27 mouse cellular contexts compared by ENCODE assay signal in the genomic region with DNA sequence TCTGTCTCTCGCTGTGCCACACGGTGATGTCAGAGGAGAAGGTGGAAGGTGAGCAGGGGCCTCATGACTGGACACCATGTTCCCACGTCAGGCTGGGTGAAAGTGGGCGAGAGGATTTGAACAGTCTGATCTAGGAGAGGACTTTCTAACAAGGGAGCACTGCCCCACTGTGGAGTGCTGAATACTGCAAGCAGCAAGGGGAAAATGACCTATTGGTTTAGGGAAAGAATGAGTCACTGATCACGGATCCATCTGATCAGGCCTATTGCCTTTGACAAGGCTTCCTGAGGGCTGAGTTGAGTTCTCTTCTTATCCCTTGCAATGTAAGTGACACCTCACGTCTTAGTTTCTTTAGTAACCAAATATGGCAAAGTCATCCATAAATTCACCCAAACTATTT. TPM values are rescaled to one million over a fixed set of nuclear protein-coding genes. Genes with fewer than 3 reads are reported as not detected.
DNase-seq lines count a peak whose midpoint lies in the region; ATAC-seq and TF ChIP-seq lines count a peak whose summit lies in the region.
"Had no signal": no experiment of that assay in that cellular context is flagged by ENCODE, and none has a peak within 500 bp of the region (broad histone marks: within the 10 kb centered on the region; RNA-seq: fewer than 3 reads in every experiment).

No protein-coding gene starts in this region.

- no peaks in the 10 kb centered on the region for H3K27me3 ChIP-seq in intestine, postnatal 0 days (replicated peaks; ENCODE audit: control insufficient read depth, insufficient read depth, low read length)
- H3K27me3 ChIP-seq in intestine, embryonic 16.5 days (replicated peaks; ENCODE audit: control insufficient read depth, insufficient read depth, low read length), result no peaks in the 10 kb centered on the region
- no peaks in the 10 kb centered on the region for H3K27me3 ChIP-seq in stomach, postnatal 0 days (ENCODE audit: control insufficient read depth, insufficient read depth, low read length)
- H3K27me3 ChIP-seq: forebrain, embryonic 13.5 days; heart, embryonic 15.5 days; hindbrain, embryonic 13.5 days had no signal

- no peak for DNase-seq in layer of hippocampus, adult 2 months (ENCODE audit: low spot score in 2 of 2)
- DNase-seq in layer of hippocampus, adult 18-20 months (ENCODE audit: low spot score in 2 of 2), result no peak
- DNase-seq in 416B (ENCODE audit: low read depth), result peak; percentile 13
- DNase-seq in stomach, postnatal 0 days (ENCODE audit: low spot score), result no peak
- no peak for DNase-seq in spleen, postnatal 36 days (ENCODE audit: low spot score in 2 of 2)
- DNase-seq: adrenal gland, adult 8-10 months; adrenal gland, postnatal 25 days; cerebellum, adult 11-12 months; cerebellum, adult 8-10 months; cerebellum, postnatal 10 days; cerebellum, postnatal 36 days; gastrocnemius, postnatal 10 days; gastrocnemius, postnatal 36 days; heart, postnatal 10 days; heart, postnatal 36 days had no signal

- ATAC-seq in intestine, postnatal 0 days, result no peak
- no peak for ATAC-seq in intestine, embryonic 16.5 days
- ATAC-seq in stomach, postnatal 0 days (ENCODE audit: low FRiP score, low TSS enrichment), result no peak
- ATAC-seq: activated CD4-positive, CD25-positive, alpha-beta regulatory T cell, adult 4 months; CD4-positive, CD25-positive, alpha-beta regulatory T cell, adult 4 months; forebrain, embryonic 13.5 days; forebrain, embryonic 16.5 days; hindbrain, postnatal 0 days had no signal

- no peak overlapping the region for H3K27ac ChIP-seq in intestine, postnatal 0 days (ENCODE audit: low read depth, low read length)
- H3K27ac ChIP-seq in intestine, embryonic 16.5 days (ENCODE audit: low read length), result no peak overlapping the region
- no peak overlapping the region for H3K27ac ChIP-seq in layer of hippocampus, adult 2 months
- no peak overlapping the region for H3K27ac ChIP-seq in stomach, postnatal 0 days (replicated peaks)
- H3K27ac ChIP-seq: forebrain, embryonic 10.5 days; forebrain, embryonic 13.5 days; heart, embryonic 15.5 days; hindbrain, embryonic 10.5 days; hindbrain, embryonic 13.5 days; hindbrain, postnatal 0 days had no signal

- 85% methylated on average over 6 of the region's 6 CpGs for WGBS in intestine, postnatal 0 days
- WGBS in intestine, embryonic 16.5 days, result 85% methylated on average over 6 of the region's 6 CpGs
- 85% methylated on average over 6 of the region's 6 CpGs for WGBS in stomach, postnatal 0 days

- TF ChIP-seq EP300 in stomach, postnatal 0 days (optimal IDR thresholded peaks at IDR 0.05), result no peak

- TF ChIP-seq CTCF in intestine, postnatal 0 days (IDR thresholded peaks at IDR 0.05; ENCODE audit: low read depth), result peak; percentile 63
- TF ChIP-seq CTCF in layer of hippocampus, adult 2 months (conservative IDR thresholded peaks at IDR 0.05), result 0 out of 2 replicates have a peak, but pooled peaks have one; percentile 9
- TF ChIP-seq CTCF in stomach, postnatal 0 days (IDR thresholded peaks at IDR 0.05; ENCODE audit: low read depth), result 0 out of 2 replicates have a peak, but pooled peaks have one; percentile 21

- H3K9ac ChIP-seq in intestine, postnatal 0 days (ENCODE audit: low read depth, low read length), result no peak overlapping the region
- no peak overlapping the region for H3K9ac ChIP-seq in intestine, embryonic 16.5 days (ENCODE audit: low read depth, low read length)
- no peak overlapping the region for H3K9ac ChIP-seq in stomach, postnatal 0 days (ENCODE audit: low read length)
- H3K9ac ChIP-seq: forebrain, embryonic 13.5 days; heart, embryonic 15.5 days; hindbrain, embryonic 13.5 days had no signal

- H3K9me3 ChIP-seq in intestine, postnatal 0 days (ENCODE audit: control insufficient read depth), result no peaks in the 10 kb centered on the region
- no peaks in the 10 kb centered on the region for H3K9me3 ChIP-seq in intestine, embryonic 16.5 days (ENCODE audit: control insufficient read depth, low read length)
- 0 out of 2 replicates have a peak, but pooled peaks cover 3% of the 10 kb centered on the region for H3K9me3 ChIP-seq in stomach, postnatal 0 days (ENCODE audit: control insufficient read depth, low read length)
- H3K9me3 ChIP-seq: forebrain, embryonic 10.5 days; heart, embryonic 15.5 days; hindbrain, embryonic 13.5 days had no signal

- no peak overlapping the region for H3K4me2 ChIP-seq in intestine, postnatal 0 days (replicated peaks; ENCODE audit: low read depth)
- no peak overlapping the region for H3K4me2 ChIP-seq in intestine, embryonic 16.5 days (ENCODE audit: low read depth, low read length)
- no peak overlapping the region for H3K4me2 ChIP-seq in stomach, postnatal 0 days (replicated peaks; ENCODE audit: low read depth)
- H3K4me2 ChIP-seq: forebrain, embryonic 13.5 days; heart, embryonic 11.5 days; heart, embryonic 15.5 days; hindbrain, embryonic 13.5 days had no signal

- H3K36me3 ChIP-seq in intestine, postnatal 0 days (ENCODE audit: control insufficient read depth, insufficient read depth), result no peaks in the 10 kb centered on the region
- no peaks in the 10 kb centered on the region for H3K36me3 ChIP-seq in intestine, embryonic 16.5 days (ENCODE audit: control insufficient read depth, insufficient read depth, low read length)
- no peaks in the 10 kb centered on the region for H3K36me3 ChIP-seq in stomach, postnatal 0 days (ENCODE audit: control insufficient read depth, insufficient read depth, low read length)
- H3K36me3 ChIP-seq: forebrain, embryonic 10.5 days; heart, embryonic 15.5 days; hindbrain, embryonic 10.5 days; hindbrain, embryonic 13.5 days had no signal

- no peaks in the 10 kb centered on the region for H3K4me1 ChIP-seq in intestine, postnatal 0 days (replicated peaks; ENCODE audit: control insufficient read depth, insufficient read depth, low read length)
- no peaks in the 10 kb centered on the region for H3K4me1 ChIP-seq in intestine, embryonic 16.5 days (ENCODE audit: control insufficient read depth, insufficient read depth, low read length)
- H3K4me1 ChIP-seq in stomach, postnatal 0 days (replicated peaks; ENCODE audit: control insufficient read depth, insufficient read depth), result no peaks in the 10 kb centered on the region
- H3K4me1 ChIP-seq: forebrain, embryonic 10.5 days; forebrain, embryonic 13.5 days; heart, embryonic 15.5 days; hindbrain, embryonic 10.5 days; hindbrain, embryonic 13.5 days had no signal

- H3K4me3 ChIP-seq in intestine, postnatal 0 days (ENCODE audit: low read depth, low read length), result no peak overlapping the region
- no peak overlapping the region for H3K4me3 ChIP-seq in intestine, embryonic 16.5 days (ENCODE audit: low read length)
- H3K4me3 ChIP-seq in layer of hippocampus, adult 2 months, result no peak overlapping the region
- no peak overlapping the region for H3K4me3 ChIP-seq in stomach, postnatal 0 days (ENCODE audit: low read depth, low read length)
- H3K4me3 ChIP-seq: forebrain, embryonic 10.5 days; forebrain, embryonic 13.5 days; heart, embryonic 15.5 days; hindbrain, embryonic 10.5 days; hindbrain, embryonic 13.5 days had no signal

RNA-seq across cellular contexts. Expression of a gene that starts 28.1 kb away (rescaled TPM):
- 11.9 and 12.1 TPM in 2 replicates for polyA plus RNA-seq in intestine, postnatal 0 days (2015; fragmentation: Nextera tagmentation; extraction: Ambion mirVana)
- polyA plus RNA-seq in intestine, embryonic 16.5 days (2015; fragmentation: Nextera tagmentation; extraction: Ambion mirVana), result 11.8 and 13.0 TPM in 2 replicates
- 100 to 1,000 TPM; 117 to 120 TPM for total RNA-seq in layer of hippocampus, adult 2 months (2021)
- 100 to 1,000 TPM; 119 to 124 TPM for total RNA-seq in layer of hippocampus, adult 18-20 months (2021)
- polyA plus RNA-seq in stomach, postnatal 0 days (2015; fragmentation: Nextera tagmentation; extraction: Ambion mirVana), result 10.7 and 11.5 TPM in 2 replicates
- polyA plus RNA-seq: activated CD4-positive, CD25-positive, alpha-beta regulatory T cell, adult 4 months; CD4-positive, CD25-positive, alpha-beta regulatory T cell, adult 4 months had no signal

Comparison
In these comparisons a context has a peak if more than half of its experiments do, and no peak if none do; other contexts are left out.
1. CTCF ChIP-seq: peak in every context shown above with its lines; median percentile 63 in intestine, postnatal 0 days; 21 in stomach, postnatal 0 days; 9 in layer of hippocampus, adult 2 months.